ENCODE assay signal across 10 mouse cellular contexts in genomic region chr12:108212071-108212470, GRCm38 (mm10). TPM values are rescaled to one million over a fixed set of nuclear protein-coding genes. Genes with fewer than 3 reads are reported as not detected.
DNase-seq lines count a peak whose midpoint lies in the region; ATAC-seq lines count a peak whose summit lies in the region.
"Had no signal": no experiment of that assay in that cellular context is flagged by ENCODE, and none has a peak within 500 bp of the region (broad histone marks: within the 10 kb centered on the region; RNA-seq: fewer than 3 reads in every experiment).

No protein-coding gene starts in this region.

- no peaks in the 10 kb centered on the region for H3K36me3 ChIP-seq in hindbrain, embryonic 11.5 days (ENCODE audit: control insufficient read depth, insufficient read depth, low read length)
- H3K36me3 ChIP-seq in hindbrain, embryonic 16.5 days (ENCODE audit: control insufficient read depth, insufficient read depth, low read length): no peaks in the 10 kb centered on the region; the same call in 1 of the 2 replicates
- H3K36me3 ChIP-seq: stomach, embryonic 15.5 days had no signal

- no peak overlapping the region for H3K4me2 ChIP-seq in hindbrain, embryonic 11.5 days (replicated peaks; ENCODE audit: low read depth, low read length)
- no peak overlapping the region for H3K4me2 ChIP-seq in hindbrain, embryonic 16.5 days (ENCODE audit: low read length)
- H3K4me2 ChIP-seq: stomach, embryonic 15.5 days had no signal

- no peaks in the 10 kb centered on the region for H3K27me3 ChIP-seq in hindbrain, embryonic 11.5 days (ENCODE audit: control insufficient read depth, insufficient read depth, low read length)
- no peaks in the 10 kb centered on the region for H3K27me3 ChIP-seq in hindbrain, embryonic 16.5 days (replicated peaks; ENCODE audit: control insufficient read depth, insufficient read depth, low read length)
- H3K27me3 ChIP-seq: stomach, embryonic 15.5 days had no signal

- peak overlapping the region; percentile 19; the same call in 1 of the 2 replicates for H3K9ac ChIP-seq in hindbrain, embryonic 11.5 days (ENCODE audit: low read depth, low read length)
- no peak overlapping the region for H3K9ac ChIP-seq in hindbrain, embryonic 16.5 days (ENCODE audit: low read depth, low read length)
- H3K9ac ChIP-seq: stomach, embryonic 15.5 days had no signal

- ATAC-seq in hindbrain, embryonic 11.5 days (ENCODE audit: low FRiP score): no peak
- ATAC-seq in hindbrain, embryonic 16.5 days: no peak
- ATAC-seq in erythroblast, adult 5-6 weeks (replicated peaks; ENCODE audit: low FRiP score, poor library complexity, severe bottlenecking): no peak

- peak; percentile 32 for DNase-seq in adrenal gland, postnatal 14 days
- no peak for DNase-seq in adrenal gland, adult 18-20 months (ENCODE audit: low spot score in 2 of 2)
- DNase-seq in hindbrain, embryonic 11.5 days (ENCODE audit: low spot score): no peak
- peak; percentile 25 for DNase-seq in forelimb bud, embryonic 11.5 days (ENCODE audit: low read depth, low spot score)
- peak; percentile 46 for DNase-seq in mesoderm, embryonic 11.5 days (ENCODE audit: low read depth, low spot score)
- no peak for DNase-seq in layer of hippocampus, adult 8-10 months (ENCODE audit: low spot score in 2 of 2)

- 60% methylated on average over 5 of the region's 5 CpGs for WGBS in hindbrain, embryonic 11.5 days
- 33% methylated on average over 5 of the region's 5 CpGs for WGBS in hindbrain, embryonic 16.5 days

- H3K4me1 ChIP-seq in hindbrain, embryonic 11.5 days (replicated peaks; ENCODE audit: control insufficient read depth, insufficient read depth, low read length): peaks cover 22% of the 10 kb centered on the region
- H3K4me1 ChIP-seq in hindbrain, embryonic 16.5 days (ENCODE audit: control insufficient read depth, insufficient read depth, low read depth, low read length): peaks cover 46% of the 10 kb centered on the region

- H3K9me3 ChIP-seq in hindbrain, embryonic 11.5 days (ENCODE audit: control insufficient read depth, low read length): no peaks in the 10 kb centered on the region
- no peaks in the 10 kb centered on the region for H3K9me3 ChIP-seq in hindbrain, embryonic 16.5 days (ENCODE audit: control insufficient read depth, low read length)
- H3K9me3 ChIP-seq: megakaryocyte, embryonic 14.5 days; stomach, embryonic 15.5 days had no signal

- H3K4me3 ChIP-seq in hindbrain, embryonic 11.5 days (ENCODE audit: low read depth, low read length): no peak overlapping the region
- H3K4me3 ChIP-seq in hindbrain, embryonic 16.5 days (ENCODE audit: low read length): no peak overlapping the region
- H3K4me3 ChIP-seq: megakaryocyte, embryonic 14.5 days; stomach, embryonic 15.5 days had no signal

- H3K27ac ChIP-seq in hindbrain, embryonic 11.5 days (ENCODE audit: low read depth, low read length): no peak overlapping the region; the same call in 1 of the 2 replicates
- H3K27ac ChIP-seq in hindbrain, embryonic 16.5 days (ENCODE audit: low read depth, low read length): no peak overlapping the region; the same call in 1 of the 2 replicates
- H3K27ac ChIP-seq: stomach, embryonic 15.5 days had no signal

RNA-seq across cellular contexts. Expression of gene Ccnk, which starts 32.7 kb away (rescaled TPM):
- total RNA-seq in adrenal gland, postnatal 14 days (2021): 31.5 and 31.7 TPM in 2 replicates
- 10 to 100 TPM; 29.2 to 31.1 TPM for total RNA-seq in adrenal gland, adult 18-20 months (2021)
- polyA plus RNA-seq in hindbrain, embryonic 11.5 days (2014; fragmentation: Nextera tagmentation; extraction: Ambion mirVana): 8.6 and 10.6 TPM in 2 replicates
- 2.2 and 2.6 TPM in 2 replicates for polyA plus RNA-seq in hindbrain, embryonic 16.5 days (2015; fragmentation: Nextera tagmentation; extraction: Ambion mirVana)
- 41.6 and 43.4 TPM in 2 replicates for total RNA-seq in erythroblast, adult 5-6 weeks (2015; ENCODE audit: low replicate concordance)
- 12.8 and 18.7 TPM in 2 replicates for total RNA-seq in erythroblast, adult 5-6 weeks (2017; ENCODE audit: low replicate concordance)
- total RNA-seq in layer of hippocampus, adult 8-10 months (2022): 10 to 100 TPM; 31.6 to 35.5 (median 34.2) TPM

RNA-seq across cellular contexts. Expression of gene Setd3, which starts 33.0 kb away (rescaled TPM):
- 92.3 and 93.2 TPM in 2 replicates for total RNA-seq in adrenal gland, postnatal 14 days (2021)
- 100 to 1,000 TPM; 101 to 127 TPM for total RNA-seq in adrenal gland, adult 18-20 months (2021)
- polyA plus RNA-seq in hindbrain, embryonic 11.5 days (2014; fragmentation: Nextera tagmentation; extraction: Ambion mirVana): 90.7 and 92.1 TPM in 2 replicates
- polyA plus RNA-seq in hindbrain, embryonic 16.5 days (2015; fragmentation: Nextera tagmentation; extraction: Ambion mirVana): 93.6 and 97.6 TPM in 2 replicates
- 19.4 and 22.2 TPM in 2 replicates for total RNA-seq in erythroblast, adult 5-6 weeks (2015; ENCODE audit: low replicate concordance)
- 51.3 and 63.4 TPM in 2 replicates for total RNA-seq in erythroblast, adult 5-6 weeks (2017; ENCODE audit: low replicate concordance)
- 100 to 1,000 TPM; 143 to 158 (median 154) TPM for total RNA-seq in layer of hippocampus, adult 8-10 months (2022)

Comparison
In these comparisons a context has a peak if more than half of its experiments do, and no peak if none do; other contexts are left out.
1. DNase-seq: peak in adrenal gland, postnatal 14 days (single experiment), forelimb bud, embryonic 11.5 days (single experiment) and mesoderm, embryonic 11.5 days (single experiment); none in adrenal gland, adult 18-20 months (0 of 2), hindbrain, embryonic 11.5 days (single experiment) and layer of hippocampus, adult 8-10 months (0 of 2).